Mouse (Mus musculus): ENCODE results near the gene Rapgef3. TPM values are rescaled to one million over a fixed set of nuclear protein-coding genes. Genes with fewer than 3 reads are reported as not detected.
A peak's percentile ranks its signal among the peaks of the same experiment; 100 is the strongest.

The Rapgef3 gene
- polyA plus RNA-seq, 1 experiment from 2014 or later: 13.3 TPM

DNA sequence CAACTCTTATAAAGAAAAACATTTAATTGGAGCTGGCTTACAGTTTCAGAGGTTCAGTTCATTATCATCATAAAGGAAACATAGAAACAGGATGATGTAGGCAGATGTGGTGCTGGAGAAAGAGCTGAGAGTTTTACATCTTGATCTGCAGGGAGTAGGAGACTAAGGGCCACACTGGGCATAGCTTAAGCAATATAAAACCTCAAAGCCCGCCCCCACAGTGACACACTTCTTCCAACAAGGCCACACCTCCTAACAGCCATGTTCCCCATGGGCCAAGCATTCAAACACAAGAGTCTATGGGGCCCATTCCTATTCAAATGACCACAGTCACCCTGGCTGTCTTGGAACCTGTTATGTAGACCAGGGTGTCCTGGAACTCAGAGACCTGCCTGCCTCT lies 11.8 kb upstream of the Rapgef3 start:
- no peak overlapping the region for H3K27ac ChIP-seq (ENCODE audit: low read length)
- WGBS: 81% methylated on average over 1 of the region's 1 CpGs
- no peaks in the 10 kb centered on the region for H3K36me3 ChIP-seq (ENCODE audit: control insufficient read depth, insufficient read depth)

DNA sequence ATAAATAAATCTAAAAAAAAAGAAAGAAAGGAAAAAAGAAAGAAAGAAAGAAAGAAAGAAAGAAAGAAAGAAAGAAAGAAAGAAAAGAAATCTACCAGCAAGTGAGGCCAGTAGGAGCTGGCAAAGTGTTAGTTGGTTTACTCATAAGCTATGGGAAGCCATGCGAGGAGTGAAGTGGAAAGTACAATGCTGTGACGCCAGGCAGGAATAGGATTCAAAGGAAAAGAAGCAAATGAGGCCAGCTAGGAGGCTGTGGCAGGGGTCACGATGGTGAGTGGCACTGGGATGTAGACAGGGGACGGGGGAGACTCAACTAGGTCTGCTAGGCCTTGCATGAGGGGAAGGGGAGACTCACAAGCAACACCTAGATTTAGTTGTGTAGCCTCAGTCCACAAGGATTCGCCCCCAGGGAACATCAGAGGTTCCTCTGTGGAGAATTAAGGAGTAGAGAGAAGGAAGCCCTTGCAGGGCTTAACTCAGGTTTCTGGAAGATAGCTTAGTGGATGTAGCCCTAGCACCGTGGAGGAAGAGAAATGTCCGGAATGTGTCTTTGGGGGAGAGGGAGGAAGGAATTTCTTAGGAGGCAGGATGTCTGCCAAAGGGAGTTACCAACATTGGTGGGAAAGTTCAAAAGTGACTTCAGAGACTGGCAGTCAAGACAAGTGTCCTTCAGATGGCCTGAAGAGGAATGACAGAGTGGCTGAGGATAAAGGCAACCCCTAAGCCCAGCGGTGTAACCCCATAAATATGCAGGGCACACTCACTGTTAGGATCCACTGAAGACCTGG lies 10.7 kb upstream of the Rapgef3 start, which contains the start of gene Slc48a1:
Gene Slc48a1 (plus strand): TSS at position 210 of the 788 bp plus-strand sequence.
- H3K4me3 ChIP-seq (replicated peaks; ENCODE audit: low read length): no peak within 1 kb of the TSS
- no peaks in the 10 kb centered on the region for H3K9me3 ChIP-seq (ENCODE audit: control insufficient read depth, low read length)
- no peak within 1 kb of the TSS for H3K4me2 ChIP-seq (ENCODE audit: low read length)
- H3K4me1 ChIP-seq (replicated peaks; ENCODE audit: control insufficient read depth, insufficient read depth, low read length): peaks cover 15% of the 10 kb centered on the region
- no peak for ATAC-seq
- H3K36me3 ChIP-seq (ENCODE audit: control insufficient read depth, insufficient read depth): no peaks in the 10 kb centered on the region
- H3K9ac ChIP-seq (replicated peaks; ENCODE audit: low read depth, low read length): no peak within 1 kb of the TSS
- 74% methylated on average over 8 of the region's 8 CpGs for WGBS
- H3K27me3 ChIP-seq (replicated peaks; ENCODE audit: control insufficient read depth, insufficient read depth, low read length): 0 out of 2 replicates have a peak, but pooled peaks cover 4% of the 10 kb centered on the region
- no peak within 1 kb of the TSS for H3K27ac ChIP-seq (ENCODE audit: low read length)

More for the DNA sequence above, 11.8 kb upstream of the Rapgef3 start:
- no peaks in the 10 kb centered on the region for H3K9me3 ChIP-seq (ENCODE audit: control insufficient read depth, low read length)
- no peak overlapping the region for H3K9ac ChIP-seq (replicated peaks; ENCODE audit: low read depth, low read length)
- ATAC-seq: no peak
- H3K4me3 ChIP-seq (replicated peaks; ENCODE audit: low read length): no peak overlapping the region
- H3K27me3 ChIP-seq (replicated peaks; ENCODE audit: control insufficient read depth, insufficient read depth, low read length): 0 out of 2 replicates have a peak, but pooled peaks cover 4% of the 10 kb centered on the region
- H3K4me1 ChIP-seq (replicated peaks; ENCODE audit: control insufficient read depth, insufficient read depth, low read length): peaks cover 15% of the 10 kb centered on the region
- no peak overlapping the region for H3K4me2 ChIP-seq (ENCODE audit: low read length)

DNA sequence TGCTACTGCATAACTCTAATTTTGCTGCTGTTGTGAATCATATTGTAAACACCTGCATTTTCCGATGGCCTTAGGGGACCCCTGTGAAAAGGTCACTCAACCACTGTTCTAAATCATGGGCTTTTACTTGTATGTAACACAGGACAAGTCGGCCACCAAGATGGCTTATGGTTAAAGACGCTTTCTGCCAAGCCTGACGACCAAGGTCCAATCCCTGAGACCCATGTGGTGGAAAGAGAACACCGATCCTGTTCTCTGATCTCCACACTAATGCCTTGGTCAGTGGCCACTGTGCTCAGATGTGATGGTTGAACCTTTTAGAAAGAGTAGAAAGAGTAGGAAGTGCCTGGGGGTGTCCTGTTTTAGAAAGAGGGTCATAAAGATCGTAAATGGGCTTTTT lies 9.1 kb upstream of the Rapgef3 start:
- H3K4me2 ChIP-seq (ENCODE audit: low read length): no peak overlapping the region
- no peak overlapping the region for H3K27ac ChIP-seq (ENCODE audit: low read length)
- 87% methylated on average over 6 of the region's 6 CpGs for WGBS
- no peak overlapping the region for H3K9ac ChIP-seq (replicated peaks; ENCODE audit: low read depth, low read length)
- H3K36me3 ChIP-seq (ENCODE audit: control insufficient read depth, insufficient read depth): no peaks in the 10 kb centered on the region
- H3K4me3 ChIP-seq (replicated peaks; ENCODE audit: low read length): no peak overlapping the region
- ATAC-seq: no peak
- H3K27me3 ChIP-seq (replicated peaks; ENCODE audit: control insufficient read depth, insufficient read depth, low read length): no peaks in the 10 kb centered on the region
- H3K9me3 ChIP-seq (ENCODE audit: control insufficient read depth, low read length): no peaks in the 10 kb centered on the region
- peaks cover 8% of the 10 kb centered on the region for H3K4me1 ChIP-seq (replicated peaks; ENCODE audit: control insufficient read depth, insufficient read depth, low read length)

DNA sequence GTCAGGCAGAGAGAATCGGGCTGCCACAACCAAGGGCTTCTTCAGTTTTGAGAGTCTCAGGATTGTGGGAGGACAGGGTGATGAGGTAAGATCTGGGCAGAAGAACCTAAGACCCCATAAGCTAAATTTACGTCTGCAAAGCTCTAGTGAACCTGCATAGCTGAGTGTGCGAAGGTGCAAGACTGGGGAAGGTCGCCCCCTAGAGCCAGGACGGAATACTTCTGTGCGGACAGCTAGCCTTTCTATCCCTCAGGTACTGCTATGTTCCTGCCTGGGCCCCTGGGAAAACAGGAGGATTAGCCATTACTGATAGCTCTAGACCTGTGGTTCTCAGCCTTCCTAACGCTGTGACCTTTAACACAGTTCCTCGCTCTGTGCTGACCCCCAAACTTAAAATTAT lies 8.7 kb upstream of the Rapgef3 start:
- ATAC-seq: no peak
- no peaks in the 10 kb centered on the region for H3K27me3 ChIP-seq (replicated peaks; ENCODE audit: control insufficient read depth, insufficient read depth, low read length)
- H3K4me2 ChIP-seq (ENCODE audit: low read length): no peak overlapping the region
- 8% methylated on average over 8 of the region's 8 CpGs for WGBS
- peaks cover 6% of the 10 kb centered on the region for H3K4me1 ChIP-seq (replicated peaks; ENCODE audit: control insufficient read depth, insufficient read depth, low read length)
- no peak overlapping the region for H3K9ac ChIP-seq (replicated peaks; ENCODE audit: low read depth, low read length)
- H3K4me3 ChIP-seq (replicated peaks; ENCODE audit: low read length): no peak overlapping the region
- H3K27ac ChIP-seq (ENCODE audit: low read length): no peak overlapping the region
- no peaks in the 10 kb centered on the region for H3K9me3 ChIP-seq (ENCODE audit: control insufficient read depth, low read length)
- no peaks in the 10 kb centered on the region for H3K36me3 ChIP-seq (ENCODE audit: control insufficient read depth, insufficient read depth)

DNA sequence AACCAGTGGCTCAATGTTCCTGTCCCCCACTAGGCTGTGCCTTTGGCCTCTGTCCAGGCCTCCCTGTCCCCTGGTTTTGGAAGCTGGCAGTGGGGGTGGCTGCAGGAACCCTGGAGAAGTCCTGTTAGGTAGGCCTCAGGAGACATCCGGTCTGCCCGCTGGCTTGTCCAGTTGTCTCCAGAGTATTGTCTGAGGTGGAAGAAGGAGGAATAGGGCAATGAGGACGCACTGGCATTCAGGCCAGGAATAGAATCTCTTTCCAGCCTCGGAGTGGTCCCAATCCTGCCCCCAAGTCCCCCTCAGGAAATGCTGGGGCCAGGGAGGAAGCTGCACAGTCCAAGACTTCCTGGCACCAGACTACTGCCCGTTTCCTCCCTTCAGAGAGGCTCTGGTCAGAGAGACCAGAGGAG lies 6.2 kb upstream of the Rapgef3 start:
- no peak overlapping the region for H3K4me2 ChIP-seq (ENCODE audit: low read length)
- 0 out of 2 replicates have a peak, but pooled peaks cover 5% of the 10 kb centered on the region for H3K27me3 ChIP-seq (replicated peaks; ENCODE audit: control insufficient read depth, insufficient read depth, low read length)
- no peak overlapping the region for H3K27ac ChIP-seq (ENCODE audit: low read length)
- H3K9me3 ChIP-seq (ENCODE audit: control insufficient read depth, low read length): no peaks in the 10 kb centered on the region
- no peak overlapping the region for H3K4me3 ChIP-seq (replicated peaks; ENCODE audit: low read length)
- 68% methylated on average over 5 of the region's 5 CpGs for WGBS
- H3K4me1 ChIP-seq (replicated peaks; ENCODE audit: control insufficient read depth, insufficient read depth, low read length): no peaks in the 10 kb centered on the region
- no peak overlapping the region for H3K9ac ChIP-seq (replicated peaks; ENCODE audit: low read depth, low read length)
- no peak for ATAC-seq
- no peaks in the 10 kb centered on the region for H3K36me3 ChIP-seq (ENCODE audit: control insufficient read depth, insufficient read depth)

DNA sequence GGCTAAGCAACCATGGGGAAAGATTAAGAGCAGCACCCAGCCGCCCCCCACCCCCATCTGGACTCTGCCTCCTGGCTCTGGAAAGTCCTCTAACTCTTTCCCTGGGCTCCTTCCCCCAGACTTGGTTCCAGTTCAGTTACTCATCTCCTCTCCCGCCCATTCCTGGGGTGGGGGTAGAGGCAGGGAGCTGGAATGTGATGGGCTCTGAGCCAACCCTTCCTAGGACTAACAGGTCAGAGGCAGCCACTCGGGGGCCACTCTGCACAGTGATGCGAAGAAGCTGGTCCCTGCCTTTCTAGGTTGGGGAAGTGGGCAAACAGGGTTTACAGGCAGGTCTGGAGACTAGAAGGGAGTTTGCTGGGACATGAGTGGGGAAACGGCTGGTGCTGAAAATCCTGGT lies 5.3 kb upstream of the Rapgef3 start:
- no peak overlapping the region for H3K4me2 ChIP-seq (ENCODE audit: low read length)
- no peak for ATAC-seq

DNA sequence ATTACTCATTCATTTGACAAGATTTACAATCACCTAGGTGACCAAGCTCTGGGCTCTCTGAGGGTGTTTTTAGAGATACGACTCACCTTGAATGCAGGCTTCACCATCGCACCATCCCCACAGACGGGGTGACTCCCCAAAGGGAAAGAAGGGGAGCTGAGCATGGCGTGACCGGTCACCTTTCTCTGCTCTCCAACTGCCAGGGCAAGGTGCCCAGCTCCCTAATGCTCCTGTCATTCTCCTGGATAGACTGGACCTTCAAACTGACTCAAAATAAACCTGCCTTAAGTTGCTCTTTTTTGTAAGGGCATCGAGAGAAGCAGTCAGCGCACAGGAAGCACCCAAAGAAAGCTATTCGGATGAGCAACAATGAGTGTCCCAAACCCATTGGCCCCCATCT lies 2.5 kb upstream of the Rapgef3 start:
- H3K9me3 ChIP-seq (ENCODE audit: control insufficient read depth, low read length): no peaks in the 10 kb centered on the region
- H3K36me3 ChIP-seq (ENCODE audit: control insufficient read depth, insufficient read depth): no peaks in the 10 kb centered on the region
- no peak for ATAC-seq
- 72% methylated on average over 8 of the region's 8 CpGs for WGBS
- H3K4me3 ChIP-seq (replicated peaks; ENCODE audit: low read length): no peak overlapping the region
- H3K4me1 ChIP-seq (replicated peaks; ENCODE audit: control insufficient read depth, insufficient read depth, low read length): peaks cover 26% of the 10 kb centered on the region
- no peak overlapping the region for H3K4me2 ChIP-seq (ENCODE audit: low read length)
- H3K9ac ChIP-seq (replicated peaks; ENCODE audit: low read depth, low read length): no peak overlapping the region
- no peak overlapping the region for H3K27ac ChIP-seq (ENCODE audit: low read length)
- 0 out of 2 replicates have a peak, but pooled peaks cover 5% of the 10 kb centered on the region for H3K27me3 ChIP-seq (replicated peaks; ENCODE audit: control insufficient read depth, insufficient read depth, low read length)

More for the DNA sequence above, 5.3 kb upstream of the Rapgef3 start:
- Histone ChIP-seq H3K4me3 (replicated peaks; ENCODE audit: low read length) (no peak overlapping the region), H3K9me3 (ENCODE audit: control insufficient read depth, low read length) (no peaks in the 10 kb centered on the region), H3K9ac (replicated peaks; ENCODE audit: low read depth, low read length) (no peak overlapping the region), H3K27ac (ENCODE audit: low read length) (no peak overlapping the region), H3K36me3 (ENCODE audit: control insufficient read depth, insufficient read depth) (no peaks in the 10 kb centered on the region), H3K27me3 (replicated peaks; ENCODE audit: control insufficient read depth, insufficient read depth, low read length) (0 out of 2 replicates have a peak, but pooled peaks cover 5% of the 10 kb centered on the region), H3K4me1 (replicated peaks; ENCODE audit: control insufficient read depth, insufficient read depth, low read length) (peaks cover 2% of the 10 kb centered on the region)
- WGBS: 22% methylated on average over 5 of the region's 5 CpGs

DNA sequence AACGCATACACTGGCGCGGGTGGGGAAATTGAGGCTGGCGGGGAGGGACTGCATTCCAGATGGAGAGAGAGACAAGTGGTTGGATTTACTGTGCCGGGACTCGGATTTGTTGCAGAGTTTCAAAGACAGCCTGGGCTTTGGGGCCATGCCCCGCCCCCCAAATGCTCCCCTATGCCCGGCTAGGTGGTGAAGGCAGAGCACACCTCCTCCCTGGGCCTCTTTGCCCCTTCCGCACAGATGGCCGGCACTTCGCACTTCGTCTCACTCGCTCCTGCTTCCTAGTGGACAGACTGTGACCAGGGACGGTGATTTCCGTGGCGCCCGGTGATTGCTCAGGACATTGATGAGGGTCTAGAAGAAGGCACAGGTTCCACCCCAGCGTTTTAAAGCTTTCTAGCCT lies 420 bp upstream of the Rapgef3 start:
- peak overlapping the region; percentile 96 for H3K4me2 ChIP-seq (ENCODE audit: low read length)
- no peak overlapping the region for H3K27ac ChIP-seq (ENCODE audit: low read length)
- WGBS: under 1% methylated on average over 18 of the region's 18 CpGs
- peak overlapping the region; percentile 71 for H3K9ac ChIP-seq (replicated peaks; ENCODE audit: low read depth, low read length)
- peak; percentile 4; the same call in 1 of the 2 replicates for ATAC-seq
- peak overlapping the region; percentile 55 for H3K4me3 ChIP-seq (replicated peaks; ENCODE audit: low read length)
- H3K36me3 ChIP-seq (ENCODE audit: control insufficient read depth, insufficient read depth): no peaks in the 10 kb centered on the region
- H3K9me3 ChIP-seq (ENCODE audit: control insufficient read depth, low read length): no peaks in the 10 kb centered on the region
- H3K27me3 ChIP-seq (replicated peaks; ENCODE audit: control insufficient read depth, insufficient read depth, low read length): 0 out of 2 replicates have a peak, but pooled peaks cover 5% of the 10 kb centered on the region
- H3K4me1 ChIP-seq (replicated peaks; ENCODE audit: control insufficient read depth, insufficient read depth, low read length): peaks cover 26% of the 10 kb centered on the region

DNA sequence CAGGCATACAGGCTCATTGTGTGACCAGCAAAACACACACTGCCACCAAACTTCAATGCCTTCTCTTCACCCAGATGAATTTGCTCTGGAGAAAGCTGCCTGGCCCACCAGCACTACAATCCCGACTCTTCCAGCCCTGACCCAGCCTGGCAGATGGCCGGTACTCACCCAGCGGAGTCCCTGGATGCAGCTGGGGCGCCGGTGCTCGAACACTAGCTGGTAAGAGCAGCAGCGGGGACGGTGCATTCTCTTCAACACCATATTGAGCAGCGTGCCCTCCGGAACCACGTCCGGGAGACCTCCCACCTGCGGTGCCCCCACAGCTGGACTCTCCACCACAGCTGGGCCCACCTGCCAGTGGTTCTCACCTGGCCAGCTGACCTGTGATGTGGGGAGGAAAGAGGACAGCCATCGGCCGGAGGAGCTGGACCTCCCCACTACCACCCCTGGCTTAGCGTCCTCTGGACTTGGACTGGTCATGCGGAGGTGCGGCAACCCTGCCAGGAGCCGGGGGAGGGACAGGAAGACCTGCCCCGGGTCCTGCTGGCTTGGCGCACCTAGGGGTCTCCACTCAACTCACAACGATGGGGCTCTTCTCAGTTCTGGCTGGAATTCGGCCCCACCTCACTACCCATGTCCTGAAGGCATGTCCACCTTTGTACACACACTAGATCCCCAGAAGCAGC lies 1.0 kb downstream of the Rapgef3 start:
- 3% methylated on average over 23 of the region's 23 CpGs for WGBS
- Histone ChIP-seq H3K4me3 (replicated peaks; ENCODE audit: low read length) (peak overlapping the region; percentile 55), H3K27me3 (replicated peaks; ENCODE audit: control insufficient read depth, insufficient read depth, low read length) (0 out of 2 replicates have a peak, but pooled peaks cover 5% of the 10 kb centered on the region), H3K27ac (ENCODE audit: low read length) (peak overlapping the region; percentile 35; the same call in 1 of the 2 replicates), H3K4me1 (replicated peaks; ENCODE audit: control insufficient read depth, insufficient read depth, low read length) (peaks cover 26% of the 10 kb centered on the region), H3K9me3 (ENCODE audit: control insufficient read depth, low read length) (no peaks in the 10 kb centered on the region), H3K4me2 (ENCODE audit: low read length) (peak overlapping the region; percentile 96), H3K9ac (replicated peaks; ENCODE audit: low read depth, low read length) (peak overlapping the region; percentile 43), H3K36me3 (ENCODE audit: control insufficient read depth, insufficient read depth) (no peaks in the 10 kb centered on the region)
- peak; percentile 19; the same call in 1 of the 2 replicates for ATAC-seq

Measured in forebrain, embryonic 16.5 days (tissue).